Mouse (Mus musculus) adipose tissue, adult 10 weeks (tissue): Measurements from ENCODE around the gene Eva1a. TPM values are rescaled to one million over a fixed set of nuclear protein-coding genes. Genes with fewer than 3 reads are reported as not detected.

Experiments used
- polyA plus RNA-seq: library from polyadenylated mRNA; stranded (reverse); fragments of 350-450 nt; fragmentation: Illumina TruSeq; extraction: RNeasy Lipid Tissue Mini Kit (QIAGEN cat#74804); gene quantifications from one replicate; pipeline ENCODE4 v1.2.3, GENCODE M21; 2014; ENCODE audit warnings: low read depth, low replicate concordance

Eva1a gene
- 7.9 TPM for polyA plus RNA-seq

DNA sequence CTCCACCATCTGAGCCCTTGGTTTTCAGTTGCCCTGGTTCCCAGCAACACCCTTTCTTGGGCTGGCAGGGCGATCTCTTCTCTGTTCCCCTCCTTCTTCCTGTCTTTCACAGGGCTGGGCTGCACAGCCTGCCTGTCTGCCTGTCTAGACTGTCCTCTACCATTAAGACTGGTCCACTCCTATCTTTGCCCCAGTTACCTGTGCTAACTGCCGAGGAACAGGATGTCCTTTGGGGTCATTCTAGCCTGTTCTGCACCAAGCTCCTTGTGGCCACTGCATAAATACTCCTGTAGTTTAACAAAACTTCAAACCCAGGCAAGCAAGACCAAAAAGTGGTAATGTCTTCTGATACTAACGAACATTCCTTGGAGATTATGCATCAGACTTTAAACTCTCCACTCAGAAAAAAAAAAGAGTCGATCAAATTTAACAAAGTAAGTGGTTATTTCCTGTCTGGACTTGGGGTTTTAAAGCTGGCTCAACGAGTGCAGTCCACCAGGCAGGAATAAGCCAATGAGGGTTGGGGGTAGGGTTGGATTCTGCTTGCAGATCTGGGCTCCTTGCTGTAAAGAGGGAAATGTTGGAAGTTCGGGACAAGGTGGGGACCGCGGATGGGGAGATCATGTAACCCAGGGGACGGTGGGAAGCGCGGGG is at the start of gene Eva1a:
Eva1a (plus strand) TSS at position 210 of the 654 bp plus-strand sequence.

Other genes with a start within 250 kb of the Eva1a start
- 5.1 TPM for gene Gcfc2, start 117.4 kb upstream of the Eva1a start, polyA plus RNA-seq
- 13.4 TPM for gene Mrpl19, start 75.1 kb upstream of the Eva1a start, polyA plus RNA-seq